Mouse (Mus musculus): ENCODE results near the gene Mtmr10.
A peak's percentile ranks its signal among the peaks of the same experiment; 100 is the strongest.

Gene Mtmr10

DNA sequence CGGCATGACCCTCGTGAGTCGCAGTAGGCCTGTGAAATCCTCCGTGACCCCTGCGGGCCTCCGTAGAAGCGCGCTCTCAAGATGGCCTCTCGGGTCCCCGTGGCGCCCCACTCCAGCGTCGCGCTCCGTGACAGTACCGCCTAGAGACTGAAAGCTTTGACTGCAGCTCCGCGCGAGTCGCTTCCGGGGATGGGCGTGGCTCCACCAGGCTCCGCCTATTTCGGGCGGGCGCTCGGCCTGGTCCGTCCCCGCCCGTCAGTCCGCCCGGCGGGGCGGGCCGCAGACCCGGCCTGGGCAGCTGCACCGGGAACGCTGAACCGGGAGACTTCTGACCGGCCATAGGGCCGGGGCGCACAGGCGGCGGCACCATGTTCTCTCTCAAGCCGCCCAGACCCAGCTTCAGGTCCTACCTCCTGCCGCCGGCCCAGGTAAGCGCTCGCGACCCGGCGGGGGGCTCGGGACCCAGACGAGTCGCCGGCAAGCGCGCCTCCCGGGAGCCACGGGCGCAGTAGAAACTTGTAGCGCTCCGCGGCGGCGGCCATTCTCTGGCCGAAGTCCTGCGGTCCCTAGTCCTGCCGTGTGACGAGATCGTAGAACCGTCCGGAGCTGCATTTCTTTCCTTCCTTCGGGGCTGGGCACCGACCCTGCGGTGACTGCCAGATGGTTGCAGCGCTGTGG is at the start of gene Mtmr10:
Mtmr10 (plus strand) TSS at position 240 of the 678 bp plus-strand sequence.
- peak; percentile 98 to 99 for DNase-seq (ENCODE audit: low spot score in 2 of 2)

DNA sequence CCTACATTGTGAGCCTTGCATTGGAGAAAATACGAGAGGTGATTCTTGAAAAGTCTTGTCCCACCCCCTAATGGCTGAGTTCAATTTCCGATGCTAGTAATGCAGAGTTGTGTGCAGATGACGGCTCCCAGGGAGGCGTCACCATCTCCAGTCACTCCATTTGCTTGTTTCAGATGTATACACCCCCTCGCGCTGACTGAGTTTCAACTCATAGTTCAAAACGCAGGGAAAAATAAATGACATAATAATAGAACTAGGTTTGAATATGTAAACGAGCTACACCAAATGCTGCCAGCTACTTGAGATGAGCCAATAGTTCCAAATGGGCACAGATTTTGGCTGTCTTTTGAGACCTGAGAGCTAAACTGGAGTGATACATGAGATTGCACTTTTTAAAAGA is 49.7 kb upstream of the Mtmr10 start:
- DNase-seq (ENCODE audit: low spot score in 2 of 2) = no peak

DNA sequence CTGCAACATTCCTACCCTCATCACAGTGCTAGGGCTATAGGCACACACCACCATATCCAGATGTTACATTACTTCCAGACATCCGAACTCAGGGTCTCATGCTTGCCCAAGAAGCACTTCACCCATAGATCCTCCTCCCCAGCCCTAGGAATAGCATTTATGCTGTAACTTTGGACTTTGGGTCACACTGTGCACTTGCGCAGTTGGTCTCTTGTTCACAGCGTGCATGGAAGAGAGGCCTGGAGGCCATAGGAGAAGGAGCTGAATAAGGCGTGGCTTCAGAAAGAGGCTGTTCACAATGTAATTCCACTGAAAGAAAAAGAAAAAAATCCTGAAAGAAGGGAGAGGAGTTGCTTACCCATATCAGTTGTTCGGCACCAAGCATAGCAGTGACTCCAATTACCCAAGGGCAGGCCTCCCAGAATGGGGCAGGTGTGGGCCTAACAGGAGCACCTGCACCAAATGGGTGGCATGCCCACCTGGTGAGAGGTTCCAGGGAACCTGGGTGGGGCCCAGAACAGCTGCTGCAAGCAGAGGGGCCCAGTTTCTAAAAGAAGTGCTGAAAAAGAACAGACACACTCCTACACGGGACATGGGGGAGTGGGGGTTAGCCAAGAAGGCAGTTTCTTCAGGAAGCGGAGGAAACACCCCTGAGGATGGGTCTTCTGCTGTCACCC is 48.9 kb upstream of the Mtmr10 start:
- DNase-seq (ENCODE audit: low spot score in 2 of 2) = no peak

DNA sequence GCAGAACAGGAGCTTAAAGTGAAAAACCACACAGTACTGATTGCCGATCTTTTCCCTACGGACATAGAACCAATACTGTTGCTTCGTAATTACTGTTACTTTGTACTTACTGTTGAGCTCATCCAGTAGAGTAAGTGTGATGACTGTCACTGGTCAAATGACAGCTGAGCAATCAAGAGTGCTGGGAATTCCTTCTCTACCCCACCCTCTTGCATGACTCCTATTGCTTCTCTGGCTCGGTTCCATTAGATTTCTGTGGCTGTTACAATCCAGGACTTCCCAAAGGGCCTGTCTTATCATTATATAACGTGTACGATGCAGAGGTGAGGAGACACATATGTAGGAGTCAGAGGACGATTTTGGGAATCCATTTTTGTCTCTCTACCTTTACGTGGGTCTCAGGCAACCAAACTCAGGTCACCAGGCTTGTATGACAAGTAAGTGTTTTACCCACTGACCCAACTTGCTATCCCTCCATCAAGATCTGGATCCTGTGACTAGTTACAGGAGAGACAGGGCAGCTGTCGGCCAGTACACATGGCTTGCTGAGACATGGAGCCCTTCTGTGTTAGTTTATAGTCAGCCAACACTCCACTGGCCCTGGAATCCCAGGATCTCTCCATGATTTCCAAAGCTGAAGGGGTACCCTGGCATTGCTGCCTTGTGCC is 48.2 kb upstream of the Mtmr10 start:
- DNase-seq (ENCODE audit: low spot score in 2 of 2) = no peak

DNA sequence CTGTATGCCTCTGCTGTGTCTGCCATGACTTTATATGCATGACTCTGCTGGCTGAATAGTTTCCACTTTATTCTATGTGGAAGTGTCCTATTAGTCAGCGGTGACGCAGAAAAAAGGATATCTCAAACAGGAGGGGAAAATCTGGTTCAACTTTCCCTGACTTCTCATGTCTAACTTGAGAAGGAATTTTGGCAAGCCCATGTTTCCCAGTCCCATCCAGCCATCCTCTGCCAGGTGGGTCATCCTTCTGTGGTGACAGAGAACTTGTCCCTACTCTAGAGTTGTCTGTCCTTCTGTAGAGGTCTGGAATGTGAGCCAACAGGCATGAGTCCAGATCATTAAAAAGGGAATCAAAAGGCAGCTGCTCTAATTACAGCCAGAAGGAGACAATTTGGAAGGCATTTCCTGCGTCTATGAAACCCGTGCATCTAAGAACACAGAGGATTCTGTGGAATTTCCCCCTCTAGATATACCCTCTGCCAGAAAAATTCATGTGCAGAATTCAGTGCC is 47.6 kb upstream of the Mtmr10 start:
- DNase-seq (ENCODE audit: low spot score in 2 of 2) = peak in 1 of 2 experiments; percentile 18

DNA sequence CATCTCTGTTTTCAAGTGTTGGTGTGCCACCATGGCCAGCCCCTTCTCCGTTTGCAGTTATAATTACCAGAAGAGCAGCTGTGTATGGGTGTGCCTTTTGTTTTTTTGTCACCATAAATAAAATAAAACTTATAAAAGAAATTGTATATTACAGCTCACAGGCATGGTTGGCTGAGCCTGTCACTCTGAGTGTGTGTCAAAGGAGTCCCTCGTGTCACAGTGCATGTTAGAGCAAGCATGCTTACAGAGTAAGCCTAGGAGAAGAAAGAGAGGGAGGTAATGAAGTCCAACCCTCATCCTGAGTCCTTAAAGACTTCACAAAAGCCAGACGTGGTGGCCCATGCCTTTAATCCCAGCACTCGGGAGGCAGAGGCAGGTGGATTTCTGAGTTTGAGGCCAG is 45.0 kb upstream of the Mtmr10 start:
- DNase-seq (ENCODE audit: low spot score in 2 of 2) = no peak

DNA sequence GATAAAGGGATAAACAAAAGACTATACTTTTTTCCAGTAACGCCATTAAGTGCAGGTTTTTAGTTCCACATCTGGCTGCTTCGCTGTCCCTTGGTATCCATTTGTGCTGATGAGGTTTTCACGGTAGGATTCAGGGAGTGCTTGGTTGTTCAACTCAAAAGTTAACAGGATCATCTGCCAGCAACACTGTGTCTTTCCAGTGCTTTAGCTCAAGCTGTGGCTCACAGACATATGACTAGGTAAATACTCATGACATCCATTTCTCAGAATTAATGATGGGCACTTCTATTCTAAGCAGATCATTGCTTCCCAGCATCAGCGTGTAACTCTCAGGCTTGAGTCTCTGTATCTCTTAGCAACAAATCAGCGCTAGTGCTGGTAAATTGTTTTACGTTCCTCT is 43.1 kb upstream of the Mtmr10 start:
- no peak for DNase-seq (ENCODE audit: low spot score in 2 of 2)

DNA sequence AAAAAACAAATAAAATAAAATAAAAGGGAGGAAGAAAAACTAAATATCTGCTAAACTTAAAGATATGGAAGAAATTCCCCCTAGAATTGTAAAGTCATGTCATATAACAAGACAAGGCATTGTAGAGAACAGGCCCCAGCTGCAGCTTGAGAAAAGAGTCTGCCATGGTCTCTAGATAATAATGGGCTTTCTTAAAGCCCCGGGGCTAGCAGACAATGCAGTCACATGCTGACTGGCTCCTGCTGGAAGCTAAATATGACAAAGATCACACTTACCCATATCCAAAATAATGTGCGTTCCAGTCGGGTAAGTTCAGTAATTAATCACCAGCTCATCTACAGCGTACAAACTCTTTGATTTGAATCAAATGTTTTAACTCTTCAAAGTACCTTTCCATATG is 40.7 kb upstream of the Mtmr10 start:
- DNase-seq (ENCODE audit: low spot score in 2 of 2) = no peak

DNA sequence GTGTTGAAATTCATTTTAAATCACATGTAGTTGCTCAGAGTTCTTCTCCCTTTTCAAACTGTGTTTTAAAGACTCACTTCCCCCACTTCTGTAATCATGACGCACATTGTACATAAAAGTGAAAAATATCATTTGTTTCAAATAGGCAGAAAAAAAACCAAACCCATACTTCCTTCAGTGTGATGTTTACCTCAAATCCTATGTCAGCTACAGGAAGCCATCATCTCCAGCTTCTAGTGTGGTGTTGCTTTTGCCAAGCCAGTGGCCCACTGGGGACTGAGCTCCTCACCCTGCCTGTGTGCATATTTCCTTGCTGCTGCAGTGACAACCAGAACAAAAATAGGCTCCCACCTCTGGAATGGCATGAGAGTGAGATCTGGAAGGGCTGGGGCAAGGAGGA is 39.1 kb upstream of the Mtmr10 start:
- DNase-seq (ENCODE audit: low spot score in 2 of 2) = no peak

DNA sequence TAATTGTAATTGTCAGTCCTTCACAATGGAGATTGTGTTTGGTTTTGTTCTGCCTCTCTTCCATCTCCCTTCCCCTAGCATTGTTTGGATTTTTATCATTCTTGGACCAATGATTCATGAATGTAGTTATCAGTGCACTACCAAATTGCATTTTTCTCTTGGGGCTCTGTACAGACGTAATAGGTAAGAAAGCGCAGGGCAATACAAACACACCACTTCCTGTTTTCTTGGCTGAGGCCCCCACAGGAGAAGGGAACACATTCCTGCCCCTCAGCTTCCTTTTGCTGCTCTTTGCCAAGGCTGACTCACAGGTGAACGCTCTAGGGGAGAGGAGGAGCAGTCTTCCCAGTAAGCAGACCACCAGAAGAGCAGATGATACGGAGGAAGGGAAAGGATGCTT is 37.7 kb upstream of the Mtmr10 start:
- DNase-seq (ENCODE audit: low spot score in 2 of 2) = no peak

DNA sequence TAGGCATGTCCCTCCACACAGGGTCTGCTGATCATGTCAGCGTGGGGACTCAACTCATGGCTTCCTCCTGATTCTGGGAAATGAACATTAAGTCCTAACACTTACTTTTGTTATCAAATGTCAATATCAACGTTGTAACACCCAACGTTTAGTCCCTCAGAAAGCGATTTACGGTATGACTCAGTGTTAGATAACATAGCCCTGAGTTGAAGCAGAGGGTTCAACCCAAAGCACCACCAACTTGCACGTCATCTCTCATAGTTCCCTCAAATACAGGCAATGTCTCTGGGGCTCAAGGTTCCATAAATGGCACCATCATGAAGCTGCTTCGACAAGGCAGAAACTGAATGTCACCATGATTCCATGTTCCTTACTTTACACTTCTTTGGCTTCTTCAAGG is 37.0 kb upstream of the Mtmr10 start:
- no peak for DNase-seq (ENCODE audit: low spot score in 2 of 2)

DNA sequence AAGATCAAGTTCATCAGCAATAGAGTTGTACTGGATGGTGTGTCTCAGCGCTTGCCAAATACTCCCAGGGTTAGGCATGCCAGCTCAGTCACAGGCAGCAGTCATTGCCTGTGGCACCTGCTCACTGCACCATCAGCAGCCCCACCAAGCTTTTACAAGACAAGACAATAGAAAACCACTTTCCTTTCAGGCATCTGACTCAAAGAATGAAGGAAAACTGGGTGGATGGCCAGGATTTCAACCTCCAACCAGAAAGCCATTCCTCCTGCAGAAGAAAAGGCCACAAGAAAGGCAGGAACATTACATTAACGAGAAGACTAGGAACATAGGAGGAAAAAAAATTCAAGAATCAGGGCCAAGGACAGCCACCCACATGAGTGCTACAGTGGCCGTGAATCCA is 33.7 kb upstream of the Mtmr10 start:
- DNase-seq (ENCODE audit: low spot score in 2 of 2) = no peak

DNA sequence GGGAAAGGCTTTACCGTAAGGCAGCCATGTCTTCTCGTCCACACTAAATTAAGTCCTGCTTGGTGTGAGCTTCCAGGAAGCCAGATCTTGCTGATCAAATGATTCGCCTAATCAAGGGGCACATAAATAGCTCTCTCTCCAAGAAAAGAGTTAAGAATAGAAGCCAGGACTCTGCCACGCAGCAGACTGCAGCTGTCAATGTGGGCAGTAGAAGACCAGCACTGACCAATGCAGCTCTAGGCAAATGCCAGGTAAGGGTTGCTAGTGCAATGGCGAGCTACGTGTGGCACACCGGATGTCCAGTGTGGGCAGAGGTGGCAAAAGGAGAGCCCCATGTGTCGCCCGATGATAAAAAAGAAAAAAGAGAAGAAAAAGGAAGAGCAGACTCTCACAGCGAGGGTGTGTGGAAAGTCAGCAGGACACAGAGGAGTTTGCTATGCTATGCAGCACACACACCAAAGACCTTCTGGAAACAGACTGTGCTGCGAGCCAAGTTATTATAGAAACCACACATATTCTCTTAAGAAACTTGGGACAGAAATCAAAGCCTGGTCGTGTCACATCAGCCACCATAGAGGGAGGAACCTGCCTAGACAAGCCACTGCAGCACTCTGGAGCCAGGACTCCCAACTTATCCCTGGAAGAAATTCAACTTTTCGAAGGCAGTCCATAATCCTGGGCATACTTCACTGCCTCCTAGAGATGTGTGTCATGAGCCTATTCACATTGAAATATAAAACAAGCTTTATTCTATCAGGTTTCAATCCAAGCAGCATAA is 21.8 kb upstream of the Mtmr10 start:
- no peak for DNase-seq (ENCODE audit: low spot score in 2 of 2)

DNA sequence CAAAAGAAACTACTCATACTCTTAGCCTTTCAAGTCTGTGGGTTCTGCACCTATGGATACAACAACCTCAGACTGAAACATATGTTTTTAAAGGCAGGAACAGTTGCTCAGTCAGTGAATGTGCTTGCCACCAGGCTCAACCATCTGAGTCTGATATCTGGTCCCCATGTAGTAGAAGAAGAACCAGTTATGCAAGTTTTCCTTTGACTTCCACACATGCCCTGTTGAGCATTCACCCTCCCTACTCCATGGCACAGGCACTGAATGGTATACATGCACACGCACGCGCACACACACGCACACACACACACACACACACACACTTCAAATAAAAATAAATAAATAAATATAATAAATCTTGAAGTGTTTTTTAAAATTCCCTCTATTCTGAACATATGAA is 20.9 kb upstream of the Mtmr10 start:
- DNase-seq (ENCODE audit: low spot score in 2 of 2) = no peak

DNA sequence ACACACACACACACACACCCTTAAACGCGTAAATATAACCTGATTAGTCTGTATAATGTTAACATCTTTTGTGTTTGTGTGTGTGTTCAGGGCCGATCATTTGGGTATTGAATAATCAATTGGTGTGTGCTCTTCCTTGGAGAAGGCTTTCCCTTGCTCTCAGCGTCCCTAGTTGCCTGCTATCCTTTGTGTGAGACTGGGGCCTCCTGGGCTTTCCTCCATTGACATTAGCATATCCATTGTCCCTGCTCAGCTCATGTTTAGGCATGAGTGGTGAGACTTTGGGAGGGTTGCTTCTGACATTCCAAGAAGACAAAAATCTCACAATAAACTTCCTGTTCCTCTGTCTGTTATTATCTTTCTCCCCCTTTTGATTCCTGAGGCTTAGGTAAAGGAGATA is 15.5 kb upstream of the Mtmr10 start:
- DNase-seq (ENCODE audit: low spot score in 2 of 2) = no peak

DNA sequence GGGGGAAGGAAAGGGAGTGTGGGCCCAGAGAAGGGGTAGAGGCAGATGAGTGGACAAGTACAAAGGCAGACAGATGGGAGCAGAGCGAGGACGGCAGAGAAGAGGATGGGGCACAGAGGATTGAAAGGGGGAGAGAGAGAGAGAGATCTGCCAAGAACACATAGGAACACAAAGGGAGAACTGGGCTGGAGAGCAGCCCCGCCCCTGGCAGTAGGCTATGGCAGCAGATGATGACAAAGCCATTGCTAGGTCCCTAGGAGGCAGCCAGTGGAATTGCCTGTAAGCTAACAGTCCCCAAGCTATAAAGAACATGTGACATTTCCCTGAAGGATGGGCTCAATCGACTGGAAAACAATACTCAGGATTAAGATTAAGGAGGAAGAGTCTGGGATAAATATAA is 11.9 kb upstream of the Mtmr10 start:
- DNase-seq (ENCODE audit: low spot score in 2 of 2) = no peak

DNA sequence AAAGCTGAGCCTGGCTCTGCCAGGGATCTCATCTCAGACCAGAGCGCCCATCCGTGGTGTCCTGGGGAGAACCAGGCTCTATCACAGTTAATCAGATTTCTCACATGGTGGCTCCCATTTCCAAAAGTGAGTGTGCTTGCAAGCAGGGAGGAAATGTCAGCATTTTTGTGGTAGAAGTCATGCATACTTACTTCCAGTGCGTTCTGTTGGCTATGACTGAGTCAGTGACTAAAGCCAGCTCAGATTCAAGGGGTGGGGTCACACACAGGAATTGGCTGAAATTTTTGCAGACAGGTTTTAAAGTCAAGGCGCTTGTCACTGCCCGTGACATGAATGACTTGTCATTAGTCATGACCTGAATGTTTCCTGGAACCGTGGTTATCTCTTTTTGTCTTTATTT is 10.5 kb upstream of the Mtmr10 start:
- no peak for DNase-seq (ENCODE audit: low spot score in 2 of 2)

DNA sequence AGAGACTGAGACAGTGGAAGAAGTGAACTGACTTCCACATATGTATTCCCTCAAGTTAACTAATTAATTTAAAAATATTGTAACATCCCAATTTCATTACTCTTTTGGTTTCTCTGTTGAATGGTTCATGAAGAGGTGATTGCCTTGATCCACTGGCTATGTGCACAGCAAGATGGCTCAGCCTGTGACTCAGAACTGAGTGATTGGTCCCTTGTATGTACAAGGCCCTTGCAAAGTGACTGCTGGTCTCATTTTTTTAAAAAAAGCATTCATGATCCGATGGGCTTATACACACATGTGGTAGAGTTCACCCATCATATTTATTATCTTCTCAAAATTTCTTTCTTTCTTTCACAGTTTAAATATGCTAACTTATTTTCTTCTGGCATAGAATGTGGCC is 8.9 kb upstream of the Mtmr10 start:
- no peak for DNase-seq (ENCODE audit: low spot score in 2 of 2)

DNA sequence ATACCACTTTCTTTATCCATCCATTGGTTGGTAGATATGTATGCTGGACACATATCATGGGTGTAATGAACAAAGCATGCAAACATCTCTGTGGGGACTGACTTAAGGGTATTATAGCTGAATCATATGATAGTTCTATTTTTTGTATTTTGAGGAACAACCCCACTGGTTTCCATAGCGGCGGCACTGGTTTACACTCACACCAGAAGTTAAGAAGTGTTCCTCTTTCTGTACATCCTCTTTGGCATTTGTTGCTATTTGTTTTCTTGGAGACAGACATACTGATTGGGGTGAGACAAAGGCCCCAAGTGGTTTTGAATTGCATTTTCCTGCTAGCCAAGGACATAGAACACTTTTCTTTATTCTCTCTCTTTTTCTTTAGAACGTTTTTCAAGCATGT is 7.9 kb upstream of the Mtmr10 start:
- no peak for DNase-seq (ENCODE audit: low spot score in 2 of 2)

DNA sequence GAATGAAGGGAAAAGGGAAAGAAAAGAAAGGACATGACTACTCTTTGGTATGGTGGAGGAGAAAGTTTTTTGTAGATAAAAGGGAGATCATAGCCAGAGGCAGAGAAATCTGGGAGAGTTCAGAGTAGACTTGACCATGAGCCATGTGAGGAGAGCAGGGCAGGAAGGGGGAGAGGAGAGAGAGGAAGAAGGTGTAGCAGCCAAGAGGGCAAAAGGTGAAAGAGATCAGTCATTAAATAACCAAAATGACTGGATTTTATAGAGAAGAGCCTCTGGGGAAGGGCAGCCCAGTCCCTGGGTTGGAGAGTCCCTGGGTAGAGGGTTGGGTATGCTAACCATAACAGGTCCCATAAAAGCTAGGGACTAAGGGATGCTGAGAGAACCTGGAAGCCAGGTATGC is 887 bp upstream of the Mtmr10 start:
- DNase-seq (ENCODE audit: low spot score in 2 of 2) = no peak

DNA sequence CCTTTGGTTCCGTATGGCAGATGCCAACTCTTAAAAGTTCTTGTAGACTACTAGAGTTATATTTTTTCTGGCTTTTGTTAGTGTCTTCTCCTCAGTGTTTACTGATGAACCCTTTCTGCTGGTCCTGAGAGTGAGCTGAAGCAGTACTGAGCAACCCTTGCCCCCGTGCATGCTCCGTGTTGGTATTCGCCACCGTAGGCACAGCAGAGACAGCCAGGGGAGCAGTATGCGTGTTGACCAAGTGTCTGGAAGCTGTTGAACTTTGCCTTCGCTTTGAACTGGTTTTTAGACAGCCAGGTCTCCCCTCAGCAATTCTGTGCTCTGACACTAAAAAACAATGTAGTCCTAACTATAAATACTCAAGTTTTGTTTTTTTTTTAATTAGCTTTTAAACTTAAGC is 2.0 kb downstream of the Mtmr10 start:
- no peak for DNase-seq (ENCODE audit: low spot score in 2 of 2)

DNA sequence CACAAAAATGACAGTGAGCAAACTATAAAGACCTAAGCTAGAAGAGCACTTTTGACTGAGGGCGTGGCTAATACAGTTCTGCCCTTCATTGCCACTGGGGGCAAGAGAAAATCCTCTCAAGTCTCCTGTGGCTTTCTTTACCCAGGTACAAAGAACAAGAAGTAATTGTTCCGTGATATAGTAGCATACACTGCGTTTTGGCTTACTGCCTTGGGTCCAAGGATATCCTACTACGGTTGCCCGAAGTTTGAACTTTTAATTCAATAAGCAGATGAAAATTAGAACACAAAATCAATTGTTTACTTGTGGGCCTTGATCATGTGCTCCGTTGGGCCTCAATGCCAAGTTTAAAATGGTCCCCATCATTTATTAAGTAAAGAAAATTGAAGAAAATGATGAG is 3.0 kb downstream of the Mtmr10 start:
- no peak for DNase-seq (ENCODE audit: low spot score in 2 of 2)

All from cerebellum, postnatal 4 days (tissue).